Mouse (Mus musculus): ENCODE measurements at regions not wholly inside any gene's neighbourhood (a gene's known extent, or its start where the extent isn't known, plus 50 kb on each side); places are given as distances from the start of the nearest gene placed in this dataset.

GRCm38 (mm10) chr6:127252000-127252721, 100.2 kb upstream of the Ccnd2 start:
- in situ Hi-C loops (cut with MboI; ENCODE audit: low sequenced_read_pairs) = no loop called here

- in situ Hi-C loops (cut with MboI; ENCODE audit: low sequenced_read_pairs) = no loop called here
These were observed 101.9 kb upstream of the Ccnd2 start for GRCm38 (mm10) chr6:127253935-127254334.

GRCm38 (mm10) chr6:127263903-127264680, 112.1 kb upstream of the Ccnd2 start:
- in situ Hi-C loops (cut with MboI; ENCODE audit: low sequenced_read_pairs) = no loop called here

GRCm38 (mm10) chr6:127265063-127265775, 113.2 kb upstream of the Ccnd2 start:
- in situ Hi-C loops (cut with MboI; ENCODE audit: low sequenced_read_pairs) = no loop called here

- in situ Hi-C loops (cut with MboI; ENCODE audit: low sequenced_read_pairs) = no loop called here
These were observed 114.2 kb upstream of the Ccnd2 start for GRCm38 (mm10) chr6:127265901-127266812.

GRCm38 (mm10) chr6:127266813-127267165, 114.8 kb upstream of the Ccnd2 start:
- in situ Hi-C loops (cut with MboI; ENCODE audit: low sequenced_read_pairs) = no loop called here

- in situ Hi-C loops (cut with MboI; ENCODE audit: low sequenced_read_pairs) = no loop called here
These were observed 117.0 kb upstream of the Ccnd2 start for GRCm38 (mm10) chr6:127269021-127269420.

- in situ Hi-C loops (cut with MboI; ENCODE audit: low sequenced_read_pairs) = no loop called here
These were observed 117.6 kb upstream of the Ccnd2 start for GRCm38 (mm10) chr6:127269525-127270044.

- in situ Hi-C loops (cut with MboI; ENCODE audit: low sequenced_read_pairs) = no loop called here
These were observed 118.8 kb upstream of the Ccnd2 start for GRCm38 (mm10) chr6:127270774-127271173.

- in situ Hi-C loops (cut with MboI; ENCODE audit: low sequenced_read_pairs) = no loop called here
These were observed 119.4 kb upstream of the Ccnd2 start for GRCm38 (mm10) chr6:127271418-127271817.

- in situ Hi-C loops (cut with MboI; ENCODE audit: low sequenced_read_pairs) = no loop called here
These were observed 120.6 kb upstream of the Ccnd2 start for GRCm38 (mm10) chr6:127272630-127273029.

- in situ Hi-C loops (cut with MboI; ENCODE audit: low sequenced_read_pairs) = no loop called here
These were observed 122.9 kb upstream of the Ccnd2 start for GRCm38 (mm10) chr6:127274732-127275429.

GRCm38 (mm10) chr6:127275430-127275784, 123.4 kb upstream of the Ccnd2 start:
- in situ Hi-C loops (cut with MboI; ENCODE audit: low sequenced_read_pairs) = no loop called here

GRCm38 (mm10) chr6:127276362-127276761, 124.4 kb upstream of the Ccnd2 start:
- in situ Hi-C loops (cut with MboI; ENCODE audit: low sequenced_read_pairs) = no loop called here

- in situ Hi-C loops (cut with MboI; ENCODE audit: low sequenced_read_pairs) = no loop called here
These were observed 126.4 kb upstream of the Ccnd2 start for GRCm38 (mm10) chr6:127278402-127278801.

- in situ Hi-C loops (cut with MboI; ENCODE audit: low sequenced_read_pairs) = no loop called here
These were observed 132.2 kb upstream of the Ccnd2 start for GRCm38 (mm10) chr6:127284226-127284625.

- in situ Hi-C loops (cut with MboI; ENCODE audit: low sequenced_read_pairs) = no loop called here
These were observed 134.9 kb upstream of the Ccnd2 start for GRCm38 (mm10) chr6:127286681-127287476.

GRCm38 (mm10) chr6:127288946-127289345, 137.0 kb upstream of the Ccnd2 start:
- in situ Hi-C loops (cut with MboI; ENCODE audit: low sequenced_read_pairs) = no loop called here

GRCm38 (mm10) chr6:127291937-127292336, 139.9 kb upstream of the Ccnd2 start:
- in situ Hi-C loops (cut with MboI; ENCODE audit: low sequenced_read_pairs) = no loop called here

All from CH12F3 (cell line).